Mouse (Mus musculus) heart, postnatal 0 days (tissue): ENCODE results near the gene Zwilch. TPM values are rescaled to one million over a fixed set of nuclear protein-coding genes. Genes with fewer than 3 reads are reported as not detected.
A peak's percentile ranks its signal among the peaks of the same experiment; 100 is the strongest.

Experiments used
- ATAC-seq: fragments of 200-750 bp; cut with Nextera tagmentation; 2 replicates; pipeline ENCODE4 v1.8.0; 2017; ENCODE audit warnings: low read depth, moderate number of reproducible peaks, moderate library complexity; ENCODE audit not compliant: insufficient read depth
- DNase-seq: peaks from one replicate; pipeline ENCODE4 v3.0.0-alpha.2; 2016; ENCODE audit warnings: low spot score
- H3K27ac ChIP-seq: fragments of 300-500 bp; sonication (generic); 2 replicates; pipeline ENCODE4 v1.5.1; 2014; ENCODE audit warnings: low read depth, mild to moderate bottlenecking
- H3K27me3 ChIP-seq: fragments of 300-500 bp; sonication (generic); 2 replicates; pipeline ENCODE4 v1.6.1; 2014; ENCODE audit warnings: low read length, mixed read lengths; ENCODE audit not compliant: control insufficient read depth, insufficient read depth
- H3K36me3 ChIP-seq: fragments of 300-500 bp; sonication (generic); replicated peaks from 2 replicates; pipeline ENCODE4 v1.6.1; 2014; ENCODE audit warnings: low read length, mixed read lengths; ENCODE audit not compliant: control insufficient read depth, insufficient read depth
- H3K4me1 ChIP-seq: fragments of 300-500 bp; sonication (generic); 2 replicates; pipeline ENCODE4 v1.6.1; 2014; ENCODE audit warnings: antibody characterized with exemption; ENCODE audit not compliant: control insufficient read depth, insufficient read depth
- H3K4me2 ChIP-seq: fragments of 300-500 bp; sonication (generic); 2 replicates; pipeline ENCODE4 v1.6.1; 2014; ENCODE audit warnings: low read depth, mild to moderate bottlenecking, low read length, moderate library complexity
- H3K4me3 ChIP-seq: fragments of 300-500 bp; sonication (generic); 2 replicates; pipeline ENCODE4 v1.5.1; 2014; ENCODE audit warnings: low read depth, low read length
- H3K9ac ChIP-seq: fragments of 300-500 bp; sonication (generic); replicated peaks from 2 replicates; pipeline ENCODE4 v1.6.1; 2014; ENCODE audit warnings: low read depth, low read length, mixed read lengths
- H3K9me3 ChIP-seq: fragments of 300-500 bp; sonication (generic); replicated peaks from 2 replicates; pipeline ENCODE4 v1.6.1; 2016; ENCODE audit warnings: low read length; ENCODE audit not compliant: control insufficient read depth
- CTCF ChIP-seq: IDR thresholded peaks from 2 replicates; pipeline ENCODE4 v1.5.1; 2016; ENCODE audit warnings: antibody characterized with exemption, control low read depth, low read depth
- EP300 ChIP-seq: IDR thresholded peaks from 2 replicates; pipeline ENCODE4 v1.6.1; 2016; ENCODE audit warnings: antibody characterized with exemption, low read depth
- WGBS: fragments of 180-500 bp; shearing (Covaris S2); extraction: QIAGEN DNeasy Blood & Tissue Kit; methylation state at CpG from one replicate; pipeline ENCODE4 v1.1.7; 2014; 5-methylcytosine and 5-hydroxymethylcytosine counted together
- polyA plus RNA-seq: library from polyadenylated mRNA; unstranded; fragments of >200 nt; fragmentation: Nextera tagmentation; extraction: Ambion mirVana; gene quantifications from 2 replicates; pipeline ENCODE4 v1.2.1, GENCODE M21; 2015
- total RNA-seq: library from RNA; depleted of rRNA; stranded (reverse); fragments of >200 nt; gene quantifications from 2 replicates; pipeline ENCODE4 v1.2.3, GENCODE M21; 2014; ENCODE audit warnings: low replicate concordance

Gene Zwilch
- total and polyA plus RNA-seq, 2 experiments from 2014 or later, result 3.8 to 9.8 TPM

DNA sequence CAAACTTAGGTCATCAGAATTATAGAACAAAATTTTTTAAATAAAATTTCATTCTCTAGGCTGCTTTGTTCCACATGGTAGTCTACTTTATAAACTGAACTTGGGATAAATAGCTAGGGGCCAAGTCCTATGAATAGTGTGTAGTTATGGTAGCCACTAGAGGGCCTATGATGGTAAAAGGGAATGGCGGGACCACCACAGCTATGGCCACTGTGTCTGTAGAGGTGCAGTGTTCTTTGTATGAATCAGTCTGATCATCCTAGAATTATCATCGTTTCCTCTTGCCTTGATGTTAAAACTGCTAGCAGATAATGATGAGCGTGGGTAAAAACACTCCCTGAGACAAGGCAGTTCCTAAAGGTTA is 5.7 kb upstream of the Zwilch start:
- ATAC-seq, result peak; percentile 60
- TF ChIP-seq CTCF (peak; percentile 42), EP300 (no peak)
- peak overlapping the region; percentile 57 for H3K4me2 ChIP-seq
- H3K9me3 ChIP-seq, result no peaks in the 10 kb centered on the region
- peaks cover 69% of the 10 kb centered on the region for H3K36me3 ChIP-seq
- H3K4me1 ChIP-seq, result peaks cover 11% of the 10 kb centered on the region
- peak; percentile 43 for DNase-seq
- H3K9ac ChIP-seq, result peak overlapping the region; percentile 49
- H3K4me3 ChIP-seq, result peak overlapping the region; percentile 62
- peak overlapping the region; percentile 81 for H3K27ac ChIP-seq
- WGBS, result 35% methylated on average over 3 of the region's 3 CpGs
- no peaks in the 10 kb centered on the region for H3K27me3 ChIP-seq

- TF ChIP-seq CTCF (no peak), EP300 (no peak)
- Histone ChIP-seq H3K27ac (no peak overlapping the region), H3K27me3 (no peaks in the 10 kb centered on the region), H3K4me1 (peaks cover 11% of the 10 kb centered on the region), H3K9me3 (no peaks in the 10 kb centered on the region), H3K4me2 (no peak overlapping the region), H3K4me3 (no peak overlapping the region), H3K9ac (no peak overlapping the region), H3K36me3 (peaks cover 46% of the 10 kb centered on the region)
- ATAC-seq, result no peak
- DNase-seq, result no peak
- WGBS, result 83% methylated on average over 11 of the region's 11 CpGs
These were observed 2.5 kb upstream of the Zwilch start for GRCm38 (mm10) chr9:64175378-64175777.

DNA sequence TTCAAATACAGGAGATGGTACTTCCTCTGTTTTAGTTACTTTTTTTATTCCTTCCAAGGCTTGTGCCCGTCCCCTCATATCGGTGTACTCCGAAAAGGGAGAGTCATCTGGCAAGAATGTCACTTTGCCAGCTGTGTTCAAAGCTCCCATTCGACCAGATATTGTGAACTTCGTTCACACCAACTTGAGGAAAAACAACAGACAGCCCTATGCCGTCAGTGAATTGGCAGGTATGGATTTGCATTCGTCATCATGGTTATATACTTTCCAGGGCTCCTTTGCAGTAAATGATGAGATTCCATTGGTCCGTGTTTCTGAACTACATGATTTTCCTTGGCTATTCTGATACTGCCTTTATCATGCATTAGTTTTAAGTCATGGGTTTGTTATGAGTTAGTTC is 1.9 kb upstream of the Zwilch start:
- peak overlapping the region; percentile 73; the same call in 1 of the 2 replicates for H3K4me2 ChIP-seq
- H3K9me3 ChIP-seq, result no peaks in the 10 kb centered on the region
- no peak overlapping the region for H3K9ac ChIP-seq
- H3K27me3 ChIP-seq, result no peaks in the 10 kb centered on the region
- ATAC-seq (no peak), DNase-seq (no peak)
- peaks cover 7% of the 10 kb centered on the region for H3K4me1 ChIP-seq
- H3K27ac ChIP-seq, result no peak overlapping the region
- peaks cover 43% of the 10 kb centered on the region for H3K36me3 ChIP-seq
- 37% methylated on average over 8 of the region's 8 CpGs for WGBS
- TF ChIP-seq CTCF, result no peak
- TF ChIP-seq EP300, result no peak
- no peak overlapping the region for H3K4me3 ChIP-seq

DNA sequence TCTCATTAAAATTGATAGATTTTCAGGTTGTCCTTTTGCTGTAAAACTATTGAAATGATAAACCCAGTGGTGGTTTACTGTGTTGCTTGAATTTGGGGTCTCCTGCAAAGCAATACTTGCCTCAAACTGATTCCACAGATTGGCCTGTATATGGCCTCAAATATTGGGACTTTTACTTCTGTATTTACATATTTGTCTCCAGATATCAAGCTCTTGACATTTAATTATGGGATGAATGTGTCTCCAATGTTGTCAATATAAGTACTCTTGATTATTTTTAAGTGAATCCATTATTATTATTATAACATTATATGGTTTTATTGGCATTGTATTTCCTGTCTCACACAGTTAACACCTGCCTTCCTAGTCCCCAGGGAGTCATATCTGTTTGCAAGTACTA is 1.4 kb upstream of the Zwilch start:
- Histone ChIP-seq H3K9me3 (no peaks in the 10 kb centered on the region), H3K4me2 (peak overlapping the region; percentile 73), H3K27ac (no peak overlapping the region), H3K27me3 (no peaks in the 10 kb centered on the region), H3K4me1 (peaks cover 5% of the 10 kb centered on the region), H3K4me3 (peak overlapping the region; percentile 83), H3K36me3 (peaks cover 43% of the 10 kb centered on the region), H3K9ac (peak overlapping the region; percentile 71)
- ATAC-seq (no peak), DNase-seq (no peak)
- TF ChIP-seq CTCF (no peak), EP300 (no peak)

GRCm38 (mm10) chr9:64173666-64174220 is 839 bp upstream of the Zwilch start:
- H3K9me3 ChIP-seq, result no peaks in the 10 kb centered on the region
- H3K4me3 ChIP-seq, result peak overlapping the region; percentile 83
- H3K4me1 ChIP-seq, result peaks cover 5% of the 10 kb centered on the region
- no peaks in the 10 kb centered on the region for H3K27me3 ChIP-seq
- no peak for ATAC-seq
- peak overlapping the region; percentile 71 for H3K9ac ChIP-seq
- H3K36me3 ChIP-seq, result peaks cover 41% of the 10 kb centered on the region
- TF ChIP-seq CTCF, result no peak
- no peak for TF ChIP-seq EP300
- under 1% methylated on average over 16 of the region's 16 CpGs for WGBS
- no peak for DNase-seq
- H3K4me2 ChIP-seq, result peak overlapping the region; percentile 73
- peak overlapping the region; percentile 82 for H3K27ac ChIP-seq
